Mouse (Mus musculus) adrenal gland, adult (tissue): ENCODE data around the gene Trpc4ap.
A peak's percentile ranks its signal among the peaks of the same experiment; 100 is the strongest.
"Not testable (repeated sequence)": the region's sequence is repeated elsewhere in the genome, so short reads cannot be mapped to it uniquely, and the experiment has no call there.

ENCODE experiments used
- DNase-seq, 2 experiments: peaks; one replicate each; pipeline ENCODE4 v3.0.0; 2022 to 2023; ENCODE audit warnings: low spot score in 1 of 2; ENCODE audit not compliant: inconsistent age in 2 of 2

Gene Trpc4ap

GRCm38 (mm10) chr2:155616971-155617370 lies 75.2 kb downstream of the Trpc4ap start:
- DNase-seq: no peak

DNA sequence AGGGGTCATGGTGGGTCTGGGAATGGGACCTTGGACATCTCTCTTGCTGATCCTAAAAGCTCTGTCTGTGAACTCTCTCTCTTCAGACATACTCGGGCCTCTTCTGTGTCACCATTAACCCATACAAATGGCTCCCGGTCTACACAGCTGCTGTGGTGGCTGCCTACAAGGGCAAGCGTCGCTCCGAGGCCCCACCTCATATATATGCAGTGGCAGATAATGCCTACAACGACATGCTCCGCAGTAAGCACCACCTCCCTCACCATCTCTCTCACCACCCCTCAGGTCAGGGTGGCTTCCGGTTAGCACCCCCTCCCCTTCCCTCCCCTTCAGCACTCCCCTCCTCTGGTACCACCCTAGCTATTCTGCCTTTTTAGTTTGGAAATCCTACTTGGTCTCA lies 78.2 kb downstream of the Trpc4ap start:
- no peak for DNase-seq

GRCm38 (mm10) chr2:155613326-155613755 lies 78.8 kb downstream of the Trpc4ap start:
- peak; percentile 78 to 89 for DNase-seq

GRCm38 (mm10) chr2:155611834-155612550 lies 80.2 kb downstream of the Trpc4ap start:
- DNase-seq: no peak

- DNase-seq: no peak
These were observed 81.2 kb downstream of the Trpc4ap start, which contains the start of gene Myh7b for GRCm38 (mm10) chr2:155610978-155611377. TSS of gene Myh7b (plus strand) at chr2:155611212.

DNA sequence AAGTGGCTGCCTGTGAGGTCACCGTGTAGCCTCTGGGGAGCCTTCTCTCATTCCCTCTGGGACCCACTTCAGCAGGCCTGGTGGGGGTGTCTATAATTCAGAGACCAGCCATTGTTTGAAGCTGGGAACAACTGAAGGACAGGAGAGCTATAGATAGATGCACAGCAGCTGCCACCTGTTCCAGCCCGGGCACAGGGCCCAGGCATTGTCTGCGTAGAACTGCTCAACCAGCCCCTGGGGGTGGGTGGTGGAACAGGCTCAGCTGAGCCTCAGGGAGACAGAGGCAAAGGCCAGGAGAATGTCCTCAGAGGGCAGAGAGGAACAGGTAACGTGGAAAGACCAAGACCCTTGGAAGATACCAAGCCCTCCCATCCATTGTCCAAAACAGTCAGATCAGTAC lies 85.8 kb downstream of the Trpc4ap start:
- DNase-seq: no peak

DNA sequence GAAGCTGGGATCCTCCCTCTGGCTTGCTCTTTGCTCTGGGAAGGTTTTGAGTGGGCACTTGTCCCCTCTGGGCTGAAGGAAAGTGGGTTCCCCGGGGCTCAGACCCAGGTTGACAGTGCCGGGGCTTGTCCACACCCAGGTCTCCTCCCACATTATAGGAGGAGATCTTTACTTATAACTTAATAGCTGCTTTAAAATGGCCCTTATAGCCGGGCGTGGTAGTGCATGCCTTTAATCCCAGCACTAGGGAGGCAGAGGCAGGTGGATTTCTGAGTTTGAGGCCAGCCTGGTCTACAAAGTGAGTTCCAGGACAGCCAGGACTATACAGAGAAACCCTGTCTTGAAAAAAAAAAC lies 87.0 kb downstream of the Trpc4ap start:
- not testable (repeated sequence) for DNase-seq

DNA sequence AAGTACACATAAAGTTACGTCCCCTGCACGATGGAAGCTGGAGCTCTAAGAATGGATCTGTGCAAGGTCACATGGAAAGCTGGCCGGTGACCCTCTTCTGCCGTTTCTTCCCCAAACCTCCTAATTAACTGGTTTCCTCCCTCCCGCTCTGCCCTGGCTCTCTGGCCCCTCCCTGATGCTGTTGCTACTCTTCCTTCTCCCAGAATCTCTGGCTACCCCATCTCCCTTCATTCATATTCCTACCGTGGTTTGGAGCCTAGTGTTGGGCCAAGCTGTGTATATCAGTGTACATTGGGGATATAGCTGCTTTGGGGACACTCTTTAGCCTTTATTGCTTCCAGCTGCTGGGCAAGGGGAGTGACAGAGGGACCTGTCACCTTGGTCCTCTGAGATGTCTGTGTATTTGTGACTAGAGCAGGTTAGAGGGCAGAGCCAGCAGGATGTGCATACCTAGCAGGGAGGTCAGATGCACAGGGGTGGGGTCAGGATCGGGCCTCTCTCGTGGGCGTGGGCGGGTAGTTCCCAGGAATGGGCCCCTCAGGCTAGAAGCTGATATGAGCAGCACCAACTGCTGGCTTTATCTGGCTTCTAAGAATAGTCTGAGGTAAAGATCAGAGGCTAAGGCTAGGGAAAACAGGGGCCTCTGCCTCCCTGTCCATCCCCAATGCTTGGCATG lies 87.5 kb downstream of the Trpc4ap start:
- no peak for DNase-seq

GRCm38 (mm10) chr2:155603707-155604106 lies 88.5 kb downstream of the Trpc4ap start:
- DNase-seq: no peak

DNA sequence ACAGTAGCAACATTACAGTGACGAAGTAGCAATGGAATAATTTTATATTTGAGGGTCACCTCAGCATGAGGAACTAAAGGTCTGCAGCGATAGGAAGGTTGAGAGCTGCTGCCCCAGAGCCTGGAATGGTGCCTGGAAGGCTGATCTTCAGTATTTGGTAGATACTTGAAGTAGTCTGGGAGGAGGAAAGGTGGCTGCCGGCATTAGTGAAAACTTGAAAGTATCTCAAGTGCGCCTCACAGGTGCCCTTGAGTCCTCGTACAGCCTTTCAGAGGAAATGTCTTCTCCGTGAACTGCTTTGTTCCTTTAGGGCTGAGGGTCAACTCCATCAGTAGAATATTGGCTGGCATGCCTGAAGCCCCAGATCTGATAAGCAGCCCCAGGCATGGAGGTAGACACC lies 96.7 kb downstream of the Trpc4ap start:
- no peak for DNase-seq

DNA sequence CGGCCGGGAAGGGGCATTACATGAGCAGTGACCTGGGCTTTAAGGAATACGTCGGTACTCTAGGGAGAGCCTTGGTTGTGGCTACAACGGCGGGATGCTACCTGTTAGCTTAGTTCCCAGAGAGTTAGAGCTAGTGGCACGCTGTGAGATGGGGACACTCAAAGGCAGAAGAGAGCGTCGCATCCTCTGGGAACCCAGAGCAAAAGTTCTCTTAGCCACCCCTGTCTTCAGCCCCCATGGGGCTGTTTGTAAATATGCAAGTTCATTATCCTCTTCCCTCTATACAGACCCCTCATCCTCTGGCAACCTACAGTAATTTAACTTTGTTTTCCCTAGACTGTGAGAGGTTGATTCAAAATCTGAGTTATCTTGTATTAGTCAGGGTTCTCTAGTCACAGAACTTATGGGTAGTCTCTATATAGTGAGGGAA lies 99.3 kb downstream of the Trpc4ap start:
- DNase-seq: no peak

- DNase-seq: peak; percentile 99 to 100
These were observed 99.9 kb downstream of the Trpc4ap start, which contains the start of gene Gss for GRCm38 (mm10) chr2:155592137-155592853. TSS of gene Gss (minus strand) at chr2:155592810.

DNA sequence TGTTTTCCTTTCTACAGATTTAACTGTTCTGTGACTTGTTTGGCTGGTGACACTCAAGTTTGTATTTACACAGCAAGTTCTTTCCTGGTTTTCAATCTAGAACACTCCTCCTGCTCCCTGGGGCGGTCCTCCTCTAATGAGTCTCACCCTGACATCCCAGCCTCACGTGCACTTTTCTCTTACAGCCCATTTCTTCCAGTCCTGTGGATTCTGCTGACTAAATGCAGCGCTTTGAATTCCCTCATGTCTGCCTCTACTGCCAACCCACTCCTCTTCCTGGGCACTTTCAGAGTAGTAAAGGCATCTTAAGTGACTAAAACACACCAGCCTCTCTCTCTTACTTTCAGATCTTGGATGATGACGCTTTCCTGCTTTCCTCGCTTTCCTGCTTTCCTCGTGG lies 100.5 kb downstream of the Trpc4ap start:
- DNase-seq: no peak

- DNase-seq: no peak
These were observed 101.3 kb downstream of the Trpc4ap start for GRCm38 (mm10) chr2:155590876-155591275.

DNA sequence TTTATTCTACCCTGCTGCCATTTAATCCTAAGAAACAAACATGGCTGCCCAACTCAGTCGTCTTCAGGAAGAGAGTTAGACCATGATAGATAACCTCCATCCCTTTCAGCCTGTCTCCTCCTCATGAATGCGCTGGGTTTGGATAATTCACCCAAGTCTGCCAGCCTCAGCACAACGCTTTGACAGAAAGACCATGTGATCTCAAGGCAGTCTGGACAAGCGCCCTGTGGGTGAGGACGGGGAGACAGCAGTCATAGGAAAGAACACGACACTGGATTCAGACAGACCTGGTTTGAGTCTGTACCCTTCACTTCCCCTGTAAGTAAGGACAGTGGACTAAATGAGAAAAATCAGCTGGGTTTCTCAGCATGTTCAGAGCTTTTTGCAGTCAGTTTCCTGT lies 102.7 kb downstream of the Trpc4ap start:
- DNase-seq: peak in 1 of 2 experiments; percentile 39

GRCm38 (mm10) chr2:155588136-155588535 lies 104.0 kb downstream of the Trpc4ap start:
- DNase-seq: no peak

DNA sequence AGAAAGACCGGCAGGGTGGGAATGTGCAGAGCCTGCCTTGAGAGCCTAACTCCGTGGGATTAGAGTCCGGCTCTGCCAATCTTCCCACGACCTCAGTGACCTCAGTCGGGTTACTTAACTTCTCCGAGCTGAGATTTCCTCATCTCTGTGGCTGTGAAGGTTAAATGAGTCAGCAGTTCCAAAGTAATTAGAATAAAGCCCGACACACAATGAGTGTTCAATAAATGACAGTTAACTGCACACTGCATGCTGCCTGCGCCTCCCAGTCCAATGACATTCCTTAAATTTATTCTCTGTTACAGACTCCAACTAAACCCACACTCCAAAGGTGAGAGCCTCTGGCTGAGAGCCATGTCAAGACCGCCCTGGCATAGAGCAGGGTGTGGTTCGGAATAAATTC lies 106.7 kb downstream of the Trpc4ap start:
- DNase-seq: peak; percentile 34 to 81

DNA sequence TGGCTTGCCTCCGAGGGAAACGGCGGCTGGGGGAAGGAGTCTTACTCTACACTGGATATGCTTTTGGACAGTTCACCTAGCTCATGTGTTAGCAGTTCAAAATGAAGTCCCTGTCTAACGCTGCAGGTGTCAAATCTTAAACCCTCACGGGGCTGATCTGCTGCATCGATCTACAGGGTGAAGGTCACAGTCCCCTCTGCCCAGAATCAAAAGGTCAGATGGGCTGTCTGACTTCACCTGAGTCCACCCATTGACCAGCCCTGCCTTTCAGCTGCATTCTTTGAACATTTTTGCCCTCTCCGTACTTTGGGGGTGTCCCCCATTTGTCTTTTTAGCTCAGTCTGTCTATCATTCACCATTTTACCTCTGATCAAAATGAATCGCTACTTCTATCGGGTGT lies 107.1 kb downstream of the Trpc4ap start:
- DNase-seq: no peak
